Mouse (Mus musculus): ENCODE measurements at regions not wholly inside any gene's neighbourhood (a gene's known extent, or its start where the extent isn't known, plus 50 kb on each side); places are given as distances from the start of the nearest gene placed in this dataset.

- no peak for DNase-seq
Measured at GRCm38 (mm10) chr10:39248486-39248885, 84.9 kb upstream of the Ccn6 start.

GRCm38 (mm10) chr10:39246984-39247383 lies 83.4 kb upstream of the Ccn6 start:
- no peak for DNase-seq

- no peak for DNase-seq
Measured at GRCm38 (mm10) chr10:39245141-39245540, 81.5 kb upstream of the Ccn6 start.

GRCm38 (mm10) chr10:39244061-39244460 lies 80.5 kb upstream of the Ccn6 start:
- no peak for DNase-seq

- DNase-seq = no peak
Measured at GRCm38 (mm10) chr10:39242398-39242797, 78.8 kb upstream of the Ccn6 start.

- no peak for DNase-seq
Measured at GRCm38 (mm10) chr10:39241922-39242321, 78.3 kb upstream of the Ccn6 start.

- DNase-seq = no peak
Measured at GRCm38 (mm10) chr10:39241486-39241885, 77.9 kb upstream of the Ccn6 start.

- no peak for DNase-seq
Measured at GRCm38 (mm10) chr10:39240966-39241365, 77.4 kb upstream of the Ccn6 start.

- no peak for DNase-seq
Measured at GRCm38 (mm10) chr10:39240178-39240791, 76.7 kb upstream of the Ccn6 start.

- DNase-seq = peak; percentile 34 to 62
Measured at GRCm38 (mm10) chr10:39239498-39240177, 76.0 kb upstream of the Ccn6 start.

- DNase-seq = no peak
Measured at GRCm38 (mm10) chr10:39238596-39238995, 75.0 kb upstream of the Ccn6 start.

GRCm38 (mm10) chr10:39237549-39237948 lies 74.0 kb upstream of the Ccn6 start:
- no peak for DNase-seq

- DNase-seq = no peak
Measured at GRCm38 (mm10) chr10:39233926-39234450, 70.4 kb upstream of the Ccn6 start.

- DNase-seq = no peak
Measured at GRCm38 (mm10) chr10:39233191-39233590, 69.6 kb upstream of the Ccn6 start.

GRCm38 (mm10) chr10:39230634-39231410 lies 67.2 kb upstream of the Ccn6 start:
- no peak for DNase-seq

- no peak for DNase-seq
Measured at GRCm38 (mm10) chr10:39229233-39229632, 65.6 kb upstream of the Ccn6 start.

- DNase-seq = no peak
Measured at GRCm38 (mm10) chr10:39228027-39228426, 64.4 kb upstream of the Ccn6 start.

- DNase-seq = no peak
Measured at GRCm38 (mm10) chr10:39227499-39227942, 63.9 kb upstream of the Ccn6 start.

- DNase-seq = no peak
Measured at GRCm38 (mm10) chr10:39226518-39226917, 62.9 kb upstream of the Ccn6 start.

GRCm38 (mm10) chr10:39224449-39225094 lies 61.0 kb upstream of the Ccn6 start:
- DNase-seq = no peak

- no peak for DNase-seq
Measured at GRCm38 (mm10) chr10:39221028-39221427, 57.4 kb upstream of the Ccn6 start.

- DNase-seq = no peak
Measured at GRCm38 (mm10) chr10:39219366-39219765, 55.8 kb upstream of the Ccn6 start.

GRCm38 (mm10) chr10:39218151-39218550 lies 54.6 kb upstream of the Ccn6 start:
- DNase-seq = no peak
